Mouse (Mus musculus) E14TG2a.4 (cell line): ENCODE measurements around the gene Zkscan17.

Experiments
- CTCF ChIP-seq: conservative IDR thresholded peaks from 2 replicates; pipeline ENCODE4 v1.5.1; 2014; ENCODE audit warnings: low read length
- NANOG ChIP-seq: IDR thresholded peaks from 2 replicates; pipeline ENCODE4 v1.6.1; 2014; ENCODE audit warnings: borderline replicate concordance, low read length, mixed read lengths

DNA sequence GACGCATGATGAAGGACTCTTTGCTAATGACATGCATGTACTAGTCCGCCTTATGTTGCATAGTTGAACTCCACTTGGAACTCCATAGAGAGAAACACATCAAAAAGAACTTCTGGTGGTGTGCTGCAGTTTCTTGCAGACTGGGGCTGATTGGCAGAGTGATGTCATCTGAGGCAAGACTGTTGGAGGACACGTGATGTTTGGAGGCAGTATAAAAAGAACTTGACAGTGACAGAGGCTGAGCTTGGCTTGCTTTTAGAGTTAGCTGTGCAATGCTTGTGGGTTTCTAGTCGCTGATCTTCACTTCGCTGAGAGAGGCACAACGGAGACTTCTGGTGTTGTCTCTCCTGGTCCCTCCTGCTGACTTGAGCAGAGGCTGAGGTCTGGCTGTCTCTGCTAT is 49.3 kb downstream of the Zkscan17 start:
- TF ChIP-seq CTCF, result no peak
- no peak for TF ChIP-seq NANOG
